Mouse (Mus musculus) embryonic stem cell, embryonic (primary cell): Measurements from ENCODE around the gene Gfra1.

Experiments used
- CTCF ChIA-PET, 4 experiments: fragments of 300-600 bp in 2 of 4; fragments of 350-600 bp in 2 of 4; sonication (Branson Sonifier 250); formaldehyde crosslinking; loops; one replicate each; lab custom pipeline; 2022; ENCODE audit warnings: inconsistent platforms in 2 of 4; lab: Charles Lee
- POLR2A ChIA-PET, 4 experiments: fragments of 300-600 bp in 2 of 4; fragments of 350-600 bp in 2 of 4; sonication (Branson Sonifier 250); formaldehyde crosslinking; loops; one replicate each; lab custom pipeline; 2022; ENCODE audit warnings: antibody characterized with exemption in 4 of 4, inconsistent platforms in 1 of 4; lab: Charles Lee

Gene Gfra1

GRCm38 (mm10) chr19:58455496-58456061, at the start of gene Gfra1:
Gene Gfra1, minus strand, starts transcription at chr19:58455909.
- ChIA-PET POLR2A (no interaction called here), CTCF (interaction anchor here in 2 of 4 experiments (1.6 to 2.0 kb wide), 5 partner anchors 14 to 800 kb away, joined by 3 to 6 read pairs (median 4); no protein-coding TSS in a partner anchor)

DNA sequence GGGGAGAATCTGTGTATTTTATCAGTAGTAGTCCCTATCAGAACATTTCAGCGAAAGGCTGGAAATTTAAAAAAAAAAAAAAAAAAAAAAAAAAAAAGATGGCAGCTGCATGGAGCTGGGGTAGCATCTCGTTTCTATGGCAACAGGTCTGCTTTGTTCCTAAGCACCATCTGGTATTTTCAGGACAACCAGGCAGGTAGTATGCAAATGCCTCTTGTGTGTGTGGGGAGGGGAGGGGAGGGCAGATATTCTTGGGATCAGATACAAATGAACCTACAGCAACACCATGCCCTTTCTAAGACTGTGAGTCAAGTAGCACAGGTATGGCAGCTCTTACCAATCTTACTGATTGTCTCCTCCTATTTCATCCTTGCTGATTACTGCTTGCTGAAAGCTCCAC, 44.3 kb upstream of the Gfra1 start:
- ChIA-PET POLR2A (interaction anchor here in 1 of 4 experiments (0.7 kb wide), 1 partner anchor 337 kb away, joined by 3 read pairs; no protein-coding TSS in a partner anchor), CTCF (interaction anchor here in 3 of 4 experiments (0.6 kb wide), 3 partner anchors 17 to 1752 kb away, joined by 4 to 11 read pairs (median 4); no protein-coding TSS in a partner anchor)

- ChIA-PET POLR2A (no interaction called here), CTCF (interaction anchor here in 2 of 4 experiments (0.6 to 1.4 kb wide), 3 partner anchors 13 to 633 kb away, joined by 3 read pairs; no protein-coding TSS in a partner anchor)
These were observed 43.8 kb upstream of the Gfra1 start for GRCm38 (mm10) chr19:58499420-58499966.

GRCm38 (mm10) chr19:58497106-58497505, 41.4 kb upstream of the Gfra1 start:
- ChIA-PET POLR2A (no interaction called here), CTCF (interaction anchor here in 1 of 4 experiments (0.6 kb wide), 1 partner anchor 10 kb away, joined by 4 read pairs; no protein-coding TSS in a partner anchor)

GRCm38 (mm10) chr19:58486686-58487085, 31.0 kb upstream of the Gfra1 start:
- ChIA-PET CTCF (interaction anchor here in 1 of 4 experiments (0.6 kb wide), 1 partner anchor 259 kb away, joined by 3 read pairs; no protein-coding TSS in a partner anchor), POLR2A (no interaction called here)

GRCm38 (mm10) chr19:58482373-58482977, 26.8 kb upstream of the Gfra1 start:
- ChIA-PET POLR2A (no interaction called here), CTCF (interaction anchor here in 1 of 4 experiments (0.6 kb wide), 1 partner anchor 18 kb away, joined by 4 read pairs; no protein-coding TSS in a partner anchor)

GRCm38 (mm10) chr19:58474251-58474650, 18.5 kb upstream of the Gfra1 start:
- ChIA-PET CTCF (no interaction called here), POLR2A (interaction anchor here in 2 of 4 experiments (0.6 kb wide), 2 partner anchors 286 to 1039 kb away, joined by 3 to 6 read pairs; no protein-coding TSS in a partner anchor)

GRCm38 (mm10) chr19:58469421-58469820, 13.7 kb upstream of the Gfra1 start:
- ChIA-PET POLR2A (interaction anchor here in 1 of 4 experiments (0.7 kb wide), 1 partner anchor 243 kb away, joined by 3 read pairs; no protein-coding TSS in a partner anchor), CTCF (interaction anchor here (0.5 to 1.7 kb wide), 25 partner anchors 8 to 745 kb away, joined by 3 to 13 read pairs (median 3); partner anchors contain the start of gene Gfra1 (in 1 of the 4))

DNA sequence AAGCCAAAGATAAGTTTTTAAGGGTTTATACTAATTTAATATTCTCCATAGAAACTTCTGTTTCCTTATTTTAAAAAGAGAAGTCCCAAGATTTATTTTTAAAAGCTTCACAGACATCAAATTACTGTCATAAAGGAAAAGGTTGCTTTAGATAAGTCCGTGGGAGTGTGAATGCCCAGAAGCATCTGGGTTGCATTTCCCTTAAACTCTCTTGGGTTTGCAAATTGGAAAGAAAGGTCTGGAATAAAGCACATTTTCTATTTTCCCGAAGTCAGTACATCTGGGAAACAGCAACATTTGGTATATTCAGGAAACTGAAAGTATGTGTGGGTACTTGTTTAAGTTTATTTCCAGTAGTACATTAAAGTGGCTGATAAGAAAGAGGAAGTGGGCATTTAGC, 12.6 kb upstream of the Gfra1 start:
- CTCF ChIA-PET = interaction anchor here in 2 of 4 experiments (1.0 to 1.7 kb wide), 3 partner anchors 104 to 470 kb away, joined by 3 to 13 read pairs (median 8); no protein-coding TSS in a partner anchor
- POLR2A ChIA-PET = interaction anchor here in 1 of 4 experiments (0.6 kb wide), 1 partner anchor 77 kb away, joined by 3 read pairs; no protein-coding TSS in a partner anchor

DNA sequence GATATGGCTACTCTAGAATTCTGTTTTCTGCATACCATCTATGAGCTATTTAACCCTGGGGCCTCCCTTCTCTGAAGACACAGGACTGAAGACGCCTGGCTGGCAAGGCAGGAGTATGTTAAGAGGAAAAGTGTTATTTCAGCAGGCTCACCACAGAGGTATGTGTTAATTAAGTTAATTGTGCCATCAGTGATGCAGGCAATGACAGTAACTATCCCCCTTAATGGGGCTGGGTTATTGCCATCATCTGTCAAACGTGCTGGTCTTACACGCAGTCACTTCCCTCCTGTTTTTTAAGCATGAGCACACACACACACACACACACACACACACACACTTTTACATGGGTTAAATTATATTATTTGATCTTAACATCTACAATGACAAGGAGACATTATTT, 8.0 kb upstream of the Gfra1 start:
- CTCF ChIA-PET = interaction anchor here in 2 of 4 experiments (0.5 to 1.3 kb wide), 2 partner anchors 10 to 25 kb away, joined by 4 to 5 read pairs; no protein-coding TSS in a partner anchor
- POLR2A ChIA-PET = no interaction called here

GRCm38 (mm10) chr19:58460361-58461022, 4.8 kb upstream of the Gfra1 start:
- POLR2A ChIA-PET = interaction anchor here in 1 of 4 experiments (0.6 kb wide), 1 partner anchor 12 kb away, joined by 4 read pairs; no protein-coding TSS in a partner anchor
- CTCF ChIA-PET = no interaction called here

DNA sequence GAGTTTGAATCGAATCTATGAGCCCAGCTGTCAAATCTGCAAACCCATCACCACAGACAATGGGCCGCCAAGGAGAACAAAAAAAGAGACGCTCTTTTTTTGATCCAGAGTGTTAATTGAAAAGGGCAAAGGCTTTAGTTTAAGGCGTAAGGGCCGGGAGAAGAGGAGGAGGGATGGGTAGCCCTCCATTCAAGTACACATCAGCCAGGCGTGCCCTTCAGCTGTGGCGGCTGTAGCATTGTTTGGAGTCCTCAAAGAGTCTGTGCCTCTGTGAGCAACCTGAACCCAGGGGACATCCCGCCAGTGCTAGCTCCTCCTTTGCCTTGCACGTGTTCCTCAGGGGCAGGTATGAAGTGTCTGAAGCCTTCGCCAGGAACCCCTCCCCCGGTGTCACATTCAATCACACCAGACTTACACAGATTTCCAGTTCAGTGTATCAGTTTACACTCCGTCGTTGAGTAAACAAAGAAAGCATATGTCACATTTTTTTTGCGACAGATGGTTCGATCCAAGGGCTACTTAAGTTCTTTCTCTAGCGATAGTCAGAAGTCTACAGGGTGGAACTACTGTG, 867 bp upstream of the Gfra1 start:
- ChIA-PET CTCF (interaction anchor here in 1 of 4 experiments (1.8 kb wide), 1 partner anchor 13 kb away, joined by 4 read pairs; no protein-coding TSS in a partner anchor), POLR2A (interaction anchor here in 1 of 4 experiments (0.5 to 0.6 kb wide), 2 partner anchors 61 to 1305 kb away, joined by 3 read pairs; no protein-coding TSS in a partner anchor)

DNA sequence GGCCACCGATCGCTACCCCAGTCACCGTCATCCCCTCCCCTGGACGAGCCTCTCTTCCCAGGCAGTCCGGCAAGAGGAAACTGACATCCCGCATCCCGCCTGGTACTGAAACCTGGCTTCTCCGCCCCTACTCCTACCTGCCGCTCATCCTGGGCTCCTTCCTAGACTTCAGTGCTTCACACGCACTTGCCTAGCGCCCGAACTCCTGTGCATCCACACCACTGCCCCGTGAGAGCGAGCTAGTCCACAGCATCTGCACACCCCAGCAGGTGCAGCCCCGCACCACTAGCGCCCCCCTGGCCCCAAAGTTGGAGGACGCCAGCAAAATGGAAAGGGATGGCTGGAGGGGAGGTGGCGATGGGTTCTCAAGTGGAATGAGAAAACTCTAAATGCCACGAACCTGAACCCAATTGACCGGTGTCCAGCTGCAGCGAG, 631 bp downstream of the Gfra1 start:
- ChIA-PET CTCF (interaction anchor here in 3 of 4 experiments (0.5 to 2.0 kb wide), 10 partner anchors 13 to 1051 kb away, joined by 3 to 9 read pairs (median 4); no protein-coding TSS in a partner anchor), POLR2A (interaction anchor here in 1 of 4 experiments (1.4 kb wide), 1 partner anchor 11 kb away, joined by 3 read pairs; no protein-coding TSS in a partner anchor)

- ChIA-PET CTCF (interaction anchor here in 3 of 4 experiments (0.5 to 2.0 kb wide), 11 partner anchors 12 to 1051 kb away, joined by 3 to 9 read pairs (median 3); no protein-coding TSS in a partner anchor), POLR2A (interaction anchor here in 3 of 4 experiments (0.6 to 1.4 kb wide), 5 partner anchors 10 to 386 kb away, joined by 3 read pairs; no protein-coding TSS in a partner anchor)
These were observed 1.2 kb downstream of the Gfra1 start for GRCm38 (mm10) chr19:58454261-58455060.

DNA sequence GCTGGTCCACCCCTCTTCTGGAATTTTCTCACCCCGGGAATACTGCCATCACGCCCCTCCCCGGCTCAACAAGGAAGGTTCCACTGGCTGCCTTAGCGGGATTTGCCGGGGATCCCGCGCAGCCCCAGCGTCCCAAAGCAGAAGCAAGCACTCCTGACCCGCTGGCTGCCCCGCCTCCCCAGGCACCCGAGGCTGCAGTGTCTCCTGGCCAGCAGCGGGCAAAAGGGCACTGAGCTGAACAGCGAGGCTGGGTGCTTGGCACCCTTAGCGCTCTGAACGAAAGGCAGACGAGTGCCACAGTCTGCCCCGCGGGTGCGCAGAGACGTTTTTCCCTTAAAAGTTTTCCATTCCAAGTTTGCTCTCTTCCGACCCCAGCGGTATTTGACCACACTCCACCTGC, 2.1 kb downstream of the Gfra1 start:
- CTCF ChIA-PET = interaction anchor here in 2 of 4 experiments (0.7 to 2.0 kb wide), 6 partner anchors 10 to 380 kb away, joined by 3 to 9 read pairs (median 6); no protein-coding TSS in a partner anchor
- POLR2A ChIA-PET = interaction anchor here in 2 of 4 experiments (1.1 to 2.9 kb wide), 4 partner anchors 9 to 153 kb away, joined by 3 to 9 read pairs (median 3); no protein-coding TSS in a partner anchor

DNA sequence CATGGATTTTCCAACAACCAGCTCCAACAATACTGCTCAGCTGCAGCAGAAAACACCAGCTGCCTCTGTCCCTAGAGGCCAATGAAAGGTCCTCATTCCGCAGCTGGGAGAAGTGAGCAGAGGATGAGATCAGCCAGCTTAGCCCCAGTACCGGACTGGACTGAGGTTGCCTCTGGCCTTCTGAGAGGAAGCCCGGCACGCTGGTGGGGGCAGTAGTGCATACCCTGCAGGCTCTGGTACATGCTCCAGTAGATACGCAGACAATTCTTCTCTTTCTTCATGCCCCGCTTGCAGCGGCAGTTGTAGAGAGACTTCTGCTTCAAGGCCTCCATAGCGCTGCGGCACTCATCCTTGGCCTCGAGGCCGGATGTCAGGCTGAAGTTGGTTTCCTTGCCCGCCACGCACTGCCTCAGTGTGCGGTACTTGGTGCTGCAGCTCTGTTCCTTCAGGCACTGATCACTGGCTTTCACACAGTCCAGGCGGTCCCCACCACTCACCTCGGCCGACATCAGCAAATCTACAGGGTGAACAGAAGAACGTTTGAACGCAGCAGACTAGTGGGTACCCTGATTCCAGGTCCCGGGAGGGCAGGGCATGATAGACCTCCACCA, 2.7 kb downstream of the Gfra1 start:
- POLR2A ChIA-PET = interaction anchor here in 2 of 4 experiments (0.5 to 2.9 kb wide), 3 partner anchors 9 to 37 kb away, joined by 3 to 9 read pairs (median 7); no protein-coding TSS in a partner anchor
- CTCF ChIA-PET = interaction anchor here in 3 of 4 experiments (0.6 to 1.8 kb wide), 4 partner anchors 11 to 595 kb away, joined by 3 to 9 read pairs (median 6); no protein-coding TSS in a partner anchor
